Mouse (Mus musculus) adrenal gland, adult (tissue): ENCODE results near the gene Elk1.
A peak's percentile ranks its signal among the peaks of the same experiment; 100 is the strongest.

Experiments used
- DNase-seq, 2 experiments: peaks; one replicate each; pipeline ENCODE4 v3.0.0; 2022 to 2023; ENCODE audit warnings: low spot score in 1 of 2; ENCODE audit not compliant: inconsistent age in 2 of 2

The Elk1 gene

GRCm38 (mm10) chrX:20950191-20950880 is at the start of gene Elk1:
Gene Elk1 (minus strand): TSS chrX:20950608.
- DNase-seq = peak; percentile 87 to 94

- DNase-seq = no peak
These were observed 30.5 kb upstream of the Elk1 start for GRCm38 (mm10) chrX:20980901-20981300.

GRCm38 (mm10) chrX:20961477-20962378 is 11.3 kb upstream of the Elk1 start, which contains the start of gene Uxt:
Gene Uxt (minus strand): TSS chrX:20962017.
- DNase-seq = peak; percentile 91 to 96

- DNase-seq = peak; percentile 50 to 77
These were observed 4.4 kb downstream of the Elk1 start for GRCm38 (mm10) chrX:20946055-20946454.

GRCm38 (mm10) chrX:20931963-20932362 is 18.4 kb downstream of the Elk1 start:
- no peak for DNase-seq

- DNase-seq = no peak
These were observed 19.0 kb downstream of the Elk1 start, which contains the start of gene Cfp for GRCm38 (mm10) chrX:20931364-20931763. Gene Cfp (minus strand): TSS chrX:20931555.

- no peak for DNase-seq
These were observed 20.5 kb downstream of the Elk1 start for GRCm38 (mm10) chrX:20929859-20930258.

- no peak for DNase-seq
These were observed 25.4 kb downstream of the Elk1 start for GRCm38 (mm10) chrX:20924976-20925375.

GRCm38 (mm10) chrX:20923506-20923905 is 26.9 kb downstream of the Elk1 start:
- no peak for DNase-seq

GRCm38 (mm10) chrX:20921366-20921765 is 29.0 kb downstream of the Elk1 start:
- no peak for DNase-seq

- DNase-seq = peak; percentile 87 to 90
These were observed 29.5 kb downstream of the Elk1 start, which contains the start of gene Syn1 for GRCm38 (mm10) chrX:20920844-20921364. Gene Syn1 (minus strand): TSS chrX:20921004.

- DNase-seq = peak in 1 of 2 experiments; percentile 28
These were observed 30.1 kb downstream of the Elk1 start for GRCm38 (mm10) chrX:20920249-20920843.

GRCm38 (mm10) chrX:20915075-20915474 is 35.3 kb downstream of the Elk1 start:
- peak in 1 of 2 experiments; percentile 18 for DNase-seq

- no peak for DNase-seq
These were observed 36.7 kb downstream of the Elk1 start for GRCm38 (mm10) chrX:20913726-20914125.

GRCm38 (mm10) chrX:20910074-20910473 is 40.3 kb downstream of the Elk1 start:
- peak in 1 of 2 experiments; percentile 15 for DNase-seq
